Mouse (Mus musculus) heart, adult 2 months (tissue): Measurements from ENCODE around the gene Klhl42.

Experiments
- CTCF ChIP-seq: fragments of 200-600 bp; IDR thresholded peaks from 2 replicates; pipeline ENCODE4 v1.8.1; 2022; ENCODE audit warnings: antibody characterized with exemption, mild to moderate bottlenecking, moderate library complexity
- EP300 ChIP-seq: fragments of 200-500 bp; IDR thresholded peaks from 2 replicates; pipeline ENCODE4 v1.6.1; 2011; ENCODE audit warnings: low read depth, low read length, control low read depth; ENCODE audit not compliant: insufficient read depth
- POLR2A ChIP-seq: fragments of 200-500 bp; IDR thresholded peaks from 2 replicates; pipeline ENCODE4 v1.6.1; 2011; ENCODE audit warnings: mild to moderate bottlenecking, low read depth, low read length, control low read depth; ENCODE audit not compliant: insufficient read depth

GRCm38 (mm10) chr6:147087736-147088135 lies 3.4 kb upstream of the Klhl42 start:
- TF ChIP-seq EP300 (no peak), POLR2A (no peak), CTCF (no peak)
